Mouse (Mus musculus): Measurements from ENCODE around the gene Tmbim6. TPM values are rescaled to one million over a fixed set of nuclear protein-coding genes. Genes with fewer than 3 reads are reported as not detected.
A peak's percentile ranks its signal among the peaks of the same experiment; 100 is the strongest.

Tmbim6 gene
- 100 to 1,000 TPM; 207 to 215 TPM for total RNA-seq (2021)

DNA sequence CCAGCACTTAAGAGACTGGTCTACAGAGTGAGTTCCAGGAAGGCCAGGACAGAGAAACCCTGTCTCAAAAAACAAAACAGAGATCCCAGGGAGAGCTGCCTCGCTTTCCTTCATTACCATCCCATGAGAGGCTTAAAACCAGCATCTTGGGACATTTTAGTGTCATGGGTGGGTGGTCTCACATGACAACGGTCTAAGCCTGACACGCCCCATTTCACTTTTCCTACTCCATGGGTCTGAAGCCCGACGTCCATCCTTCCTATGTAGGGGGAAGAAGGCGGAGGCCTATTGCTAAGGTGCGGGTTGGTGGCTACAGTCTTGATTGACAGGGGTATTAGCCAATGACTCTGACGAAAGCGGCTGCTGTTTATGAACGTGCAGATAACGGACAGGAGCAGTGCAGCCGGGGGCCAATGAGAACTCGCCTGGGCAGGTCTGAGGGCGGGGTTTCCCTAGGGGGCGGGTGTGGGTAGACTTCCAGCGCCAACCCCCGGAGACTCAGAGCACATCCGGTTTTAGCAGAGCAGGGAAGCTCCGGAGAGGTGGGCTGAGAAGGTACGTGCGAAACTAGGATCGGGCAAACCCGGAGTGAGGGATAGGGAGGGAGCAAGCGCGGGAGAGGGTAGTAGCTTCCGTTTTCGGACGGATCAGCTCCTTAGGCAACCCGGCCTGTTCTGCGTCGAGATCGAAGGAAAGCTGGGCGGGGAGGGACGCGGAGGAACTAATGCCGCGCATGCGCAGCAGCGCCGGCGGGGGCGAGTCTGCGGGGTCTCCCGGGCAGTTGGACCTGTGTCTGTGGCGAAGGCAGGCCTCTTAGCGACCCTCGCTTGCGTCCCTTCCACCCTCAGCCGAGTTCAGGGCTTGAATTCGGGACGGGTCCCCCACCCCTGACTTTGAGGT lies at the start of gene Tmbim6:
Tmbim6 (plus strand) TSS at position 397 of the 900 bp plus-strand sequence.
- intact Hi-C loops (cut with DNase I), result no loop called here
- DNase-seq (ENCODE audit: low spot score), result peak; percentile 99

DNA sequence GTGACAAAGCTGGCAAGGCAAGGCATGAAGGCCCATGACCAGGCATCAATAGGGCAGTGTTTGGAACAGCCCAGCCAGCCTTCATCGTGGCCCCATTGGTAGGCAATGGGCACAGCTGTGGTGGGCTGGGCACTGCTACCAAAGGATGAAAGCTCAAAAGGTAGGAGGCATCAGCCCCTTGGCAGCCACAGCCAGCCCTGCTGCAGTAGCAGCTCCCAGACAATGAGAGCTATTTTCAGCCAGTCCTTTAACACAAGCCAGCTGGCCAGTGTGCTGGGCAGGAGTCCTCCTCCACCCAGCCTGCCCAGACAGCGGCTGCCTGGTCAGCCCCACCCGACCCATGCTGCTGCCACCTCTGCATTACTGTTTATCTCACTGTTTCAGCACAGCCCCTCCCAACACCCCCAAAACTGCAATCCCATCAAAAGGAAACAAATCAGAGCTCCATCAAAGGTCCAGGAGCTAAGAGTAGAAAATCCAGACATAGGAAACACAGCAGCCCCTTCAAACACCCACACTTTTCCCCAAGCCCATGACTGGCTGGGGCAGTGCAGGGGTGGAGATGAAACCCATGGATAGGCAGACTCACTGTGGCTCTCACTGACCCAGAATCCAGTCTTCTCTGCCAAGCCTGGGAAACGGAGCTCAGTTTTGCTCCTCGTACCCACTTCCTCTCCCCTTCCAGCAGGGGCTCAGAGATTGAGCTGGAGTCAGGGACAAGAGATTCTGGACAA lies 49.1 kb upstream of the Tmbim6 start:
- intact Hi-C loops (cut with DNase I), result loop anchor here (1.0 kb wide), 1 partner anchor 26 kb away; no protein-coding TSS in a partner anchor

DNA sequence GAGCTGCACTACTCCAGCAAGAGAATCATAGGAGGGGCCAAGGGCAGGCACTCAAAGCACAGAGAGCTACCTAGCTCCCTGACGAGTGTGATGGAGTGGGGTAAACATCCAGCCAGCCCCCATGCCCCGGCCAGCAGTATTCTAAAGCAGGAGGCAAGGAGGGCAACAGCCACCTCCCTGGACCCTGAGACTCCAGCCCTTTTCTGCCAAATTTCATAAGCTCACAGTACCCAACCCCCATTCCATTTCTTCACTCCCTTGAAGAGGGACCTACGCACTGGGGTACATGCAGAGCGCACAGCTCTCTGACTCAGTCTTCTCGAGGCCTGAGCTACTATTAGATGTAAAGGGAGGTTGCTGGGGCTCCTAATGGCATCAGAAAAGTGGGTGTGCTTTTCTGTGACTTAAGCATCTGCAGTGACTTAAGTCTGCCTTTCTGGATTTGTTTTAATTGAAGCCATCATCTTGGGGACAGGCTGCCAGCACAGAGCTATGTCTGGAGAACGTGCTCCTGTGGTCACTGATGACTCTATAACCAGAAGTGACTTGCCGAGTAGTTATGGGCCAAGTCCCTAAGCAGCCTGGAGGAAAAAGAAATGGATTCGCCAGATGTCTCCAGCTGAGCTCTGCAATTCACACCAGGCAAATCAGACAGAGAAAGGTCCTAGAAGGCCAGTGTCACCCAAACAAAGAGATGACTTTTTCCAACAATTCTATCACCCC lies 48.4 kb upstream of the Tmbim6 start:
- peak; percentile 62 for DNase-seq (ENCODE audit: low spot score)
- intact Hi-C loops (cut with DNase I), result no loop called here

More for the DNA sequence above, 49.1 kb upstream of the Tmbim6 start:
- peak; percentile 72 for DNase-seq (ENCODE audit: low spot score)

DNA sequence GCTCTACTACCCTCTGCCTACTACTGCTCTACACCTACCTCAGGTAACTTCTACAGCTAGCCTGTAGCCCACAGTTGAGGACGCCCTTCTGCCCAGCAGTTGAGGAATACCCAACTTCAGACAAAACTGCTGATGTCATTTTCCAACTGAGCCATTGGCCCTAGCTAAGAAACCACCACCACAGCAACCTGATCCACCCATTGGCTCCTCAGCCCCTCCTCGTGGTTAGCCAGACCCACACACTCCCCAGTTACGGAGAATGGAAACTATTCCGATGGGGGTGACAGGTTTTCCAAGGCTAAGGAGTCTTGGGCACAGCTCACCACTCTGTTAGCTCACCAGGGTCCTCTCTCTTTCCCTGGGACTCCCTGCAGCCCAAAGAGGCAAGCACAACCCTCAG lies 47.7 kb upstream of the Tmbim6 start:
- DNase-seq (ENCODE audit: low spot score), result no peak
- intact Hi-C loops (cut with DNase I), result no loop called here

DNA sequence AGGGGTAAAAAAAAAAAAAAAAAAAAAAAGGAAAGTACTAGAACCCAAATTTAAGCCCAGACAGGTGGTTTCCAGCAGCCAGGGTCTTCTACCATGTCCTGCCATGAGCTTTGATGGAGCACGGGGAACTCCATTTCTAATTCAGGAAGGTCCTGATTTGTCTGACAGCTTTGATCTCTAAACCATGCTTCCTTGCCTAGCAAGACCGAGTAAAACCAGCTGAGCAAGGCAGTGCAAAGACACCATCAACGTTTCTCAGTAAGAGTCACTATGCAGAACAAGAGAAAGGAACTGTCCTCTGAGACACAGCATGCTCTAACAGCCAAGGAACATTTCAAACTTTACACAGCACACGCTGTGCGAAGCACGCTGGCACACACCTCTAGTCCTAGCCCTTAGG lies 41.1 kb upstream of the Tmbim6 start:
- no peak for DNase-seq (ENCODE audit: low spot score)
- intact Hi-C loops (cut with DNase I), result no loop called here

DNA sequence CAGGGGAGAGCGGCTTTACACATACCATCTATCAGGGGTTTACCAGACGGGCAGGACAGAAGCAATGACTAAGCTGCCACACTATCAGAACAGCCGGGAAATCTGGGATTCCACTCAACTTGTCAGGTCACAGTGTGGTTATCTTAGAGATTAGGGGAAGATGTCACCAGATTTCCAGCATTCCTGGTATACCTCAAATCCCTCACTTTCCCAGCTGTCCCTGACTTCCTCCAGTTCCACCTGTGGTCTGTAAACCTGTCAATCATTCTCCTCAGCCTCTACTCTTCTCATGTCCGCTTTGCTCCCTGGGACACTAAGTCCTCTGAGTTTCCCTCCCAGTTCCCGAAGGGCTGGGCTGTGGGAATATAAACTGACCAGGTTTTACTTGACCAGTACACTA lies 40.4 kb upstream of the Tmbim6 start:
- intact Hi-C loops (cut with DNase I), result no loop called here
- no peak for DNase-seq (ENCODE audit: low spot score)

DNA sequence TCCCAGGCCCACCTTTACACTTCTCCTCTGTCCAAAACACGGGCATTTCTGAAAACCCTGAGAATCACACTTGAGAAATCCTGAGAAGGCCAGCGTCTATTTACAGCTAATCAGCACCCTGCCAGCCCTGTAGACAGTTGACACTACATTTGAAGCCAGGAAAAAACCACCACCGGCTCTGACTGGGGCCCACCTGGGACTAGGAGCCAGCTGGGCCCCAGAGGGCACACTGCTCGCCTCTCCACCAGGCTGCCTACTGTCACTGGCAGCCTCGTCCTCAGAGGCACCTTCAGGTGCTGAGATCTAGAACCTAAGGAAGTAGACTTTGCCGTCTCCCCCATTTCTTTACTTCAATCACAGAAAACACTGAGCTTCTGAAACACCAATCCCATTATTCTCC lies 37.0 kb upstream of the Tmbim6 start:
- DNase-seq (ENCODE audit: low spot score), result no peak
- intact Hi-C loops (cut with DNase I), result no loop called here

DNA sequence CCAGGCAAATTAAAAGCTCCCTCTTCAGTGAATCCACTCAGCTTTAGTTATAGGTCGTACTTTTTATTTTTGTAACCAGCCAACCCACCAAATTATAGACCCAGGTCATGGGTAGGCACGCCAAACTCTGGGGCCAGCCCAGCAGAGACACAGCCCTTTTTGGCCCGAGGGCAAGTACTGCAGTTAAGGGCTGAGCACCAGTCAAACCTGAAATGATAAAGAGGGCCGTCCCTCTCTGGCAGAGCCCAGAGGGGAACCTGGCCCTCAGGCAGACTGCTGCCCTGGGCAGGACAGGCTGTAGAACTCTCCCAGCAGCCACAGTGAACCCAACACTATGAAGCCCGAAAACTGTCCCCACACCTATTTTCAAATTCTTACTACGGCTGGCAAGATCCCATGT lies 36.2 kb upstream of the Tmbim6 start:
- intact Hi-C loops (cut with DNase I), result no loop called here
- DNase-seq (ENCODE audit: low spot score), result no peak

DNA sequence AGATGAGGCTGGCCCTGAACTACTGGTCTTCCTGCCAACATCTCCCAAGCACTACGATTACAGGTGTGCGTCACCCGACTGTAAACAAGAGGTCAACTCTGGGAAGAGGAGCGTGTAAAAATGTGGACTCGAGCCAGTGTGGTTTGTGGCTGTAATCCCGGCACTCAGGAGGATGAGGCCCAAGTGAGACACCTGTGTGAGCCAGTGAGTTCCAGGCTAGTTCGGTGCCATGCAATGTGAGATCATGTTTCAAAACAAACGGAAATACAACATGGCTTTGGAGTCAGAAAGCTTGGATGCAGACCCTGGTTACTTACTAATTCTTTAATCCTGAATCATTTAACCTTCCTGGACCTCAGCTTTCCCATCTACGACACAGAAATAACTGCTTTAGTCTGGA lies 33.7 kb upstream of the Tmbim6 start:
- intact Hi-C loops (cut with DNase I), result no loop called here
- no peak for DNase-seq (ENCODE audit: low spot score)

DNA sequence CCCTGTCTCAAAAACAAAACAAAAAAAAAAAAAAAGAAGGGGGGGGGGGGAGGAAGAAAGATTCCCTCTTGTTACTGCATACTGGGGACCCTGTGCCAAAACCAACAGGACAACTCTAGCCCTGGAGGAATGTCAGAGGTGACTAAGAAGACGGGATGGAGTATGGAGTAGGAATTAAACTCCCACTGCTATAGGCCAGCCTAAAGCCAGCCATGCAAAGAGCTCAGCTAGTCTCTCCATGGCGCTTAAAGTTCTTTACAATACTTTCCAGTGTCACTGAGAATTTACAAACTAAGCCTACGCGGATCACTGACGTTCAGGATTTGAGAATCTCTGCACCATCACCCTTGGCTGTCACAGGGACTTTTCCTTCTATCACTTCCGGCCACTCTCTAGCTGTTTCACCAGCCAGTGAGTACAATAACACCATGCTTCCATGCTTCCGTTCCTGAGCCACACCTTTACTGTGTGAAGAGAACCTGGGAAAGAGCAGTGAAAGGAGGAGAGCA lies 28.6 kb upstream of the Tmbim6 start:
- intact Hi-C loops (cut with DNase I), result no loop called here
- DNase-seq (ENCODE audit: low spot score), result no peak

DNA sequence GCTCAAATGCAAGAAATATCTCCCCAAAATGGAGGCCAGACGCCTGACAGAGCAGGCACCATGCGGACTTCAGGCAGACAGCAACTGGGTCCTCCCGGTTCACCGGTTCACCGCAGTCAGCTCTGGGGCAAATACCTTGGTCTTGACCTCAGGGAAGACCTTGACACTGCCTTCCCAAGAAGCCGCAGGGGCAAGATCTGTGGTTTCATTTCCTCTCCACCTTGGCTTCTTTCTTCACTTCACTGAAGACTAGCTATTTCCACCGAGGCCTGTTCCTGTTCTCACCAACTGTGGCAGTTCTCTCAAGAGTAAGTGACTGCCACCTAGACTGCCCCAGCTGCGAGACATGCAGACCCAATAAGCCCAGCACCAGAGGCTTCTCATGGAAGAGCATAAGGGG lies 27.8 kb upstream of the Tmbim6 start:
- DNase-seq (ENCODE audit: low spot score), result no peak
- intact Hi-C loops (cut with DNase I), result no loop called here

DNA sequence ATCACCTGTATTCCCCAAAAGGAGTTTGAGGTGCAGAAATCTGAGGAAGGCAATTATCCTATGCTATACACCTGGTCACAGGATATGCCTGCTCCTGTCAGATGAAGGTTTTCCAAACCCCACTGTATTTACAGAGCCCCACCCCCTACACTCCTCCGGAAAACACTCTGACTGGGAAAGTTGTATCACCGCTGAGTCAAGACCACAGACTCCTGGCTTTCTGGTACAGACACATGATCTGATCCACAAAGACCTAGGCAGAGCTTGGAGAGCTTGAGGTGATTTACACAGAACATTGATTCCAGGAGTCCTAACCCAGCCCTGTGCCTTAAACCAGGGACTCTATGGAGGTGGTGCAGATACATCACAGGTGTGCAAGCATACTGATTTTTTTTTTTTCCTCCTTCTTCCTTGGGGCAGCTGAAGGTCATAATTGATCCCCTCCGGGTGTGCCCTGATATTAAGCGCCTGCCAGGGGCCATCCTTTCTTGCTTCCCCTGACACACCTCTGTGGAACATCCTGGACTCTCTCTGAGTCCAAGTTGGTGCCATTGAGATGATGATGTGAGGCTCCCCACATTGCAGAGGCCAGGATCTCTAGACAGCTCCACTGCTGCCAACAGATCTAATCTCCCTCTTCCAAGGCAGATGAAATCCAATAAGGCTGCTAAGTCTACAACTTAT lies 24.0 kb upstream of the Tmbim6 start:
- intact Hi-C loops (cut with DNase I), result loop anchor here (2.0 kb wide), 1 partner anchor 22 kb away; no protein-coding TSS in a partner anchor
- DNase-seq (ENCODE audit: low spot score), result no peak

DNA sequence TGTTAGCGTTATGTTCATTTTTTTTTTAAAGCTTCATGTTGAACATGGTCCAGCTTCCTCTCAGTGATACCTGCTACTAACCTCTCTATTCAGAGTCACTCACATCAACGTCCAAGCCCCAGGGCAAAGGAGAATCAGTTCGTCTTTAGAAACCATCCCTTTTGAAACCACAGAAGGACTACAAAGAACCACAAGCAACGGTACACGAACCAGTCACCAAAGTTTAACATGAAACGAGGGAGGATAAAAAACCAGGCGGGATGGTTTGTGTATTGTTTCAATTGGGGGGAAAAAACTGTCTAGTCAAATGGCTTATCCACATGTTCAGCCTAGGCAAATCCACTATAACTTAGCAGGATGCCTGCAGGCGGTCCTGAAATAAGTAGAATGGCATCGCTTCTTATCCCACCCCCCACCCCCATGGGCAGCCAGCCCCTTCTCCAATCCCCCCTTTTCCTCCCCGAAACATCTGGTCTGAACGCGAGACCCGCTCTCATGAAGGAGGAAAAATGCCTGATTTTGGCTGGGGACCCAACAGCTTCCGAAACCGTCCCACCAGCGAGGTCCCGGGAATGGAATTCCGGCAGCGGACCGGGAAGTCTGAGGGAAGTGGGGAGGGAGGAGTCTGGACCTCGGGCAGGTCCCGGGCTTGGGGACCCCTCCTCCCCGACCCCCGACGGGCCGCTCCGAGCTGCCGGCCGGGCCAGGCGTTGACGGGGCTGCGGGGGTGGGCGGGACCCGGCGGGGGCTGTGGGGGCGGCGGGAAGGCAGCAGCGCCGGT lies 23.1 kb upstream of the Tmbim6 start:
- DNase-seq (ENCODE audit: low spot score), result peak; percentile 42
- intact Hi-C loops (cut with DNase I), result loop anchor here (1.0 to 2.0 kb wide), 3 partner anchors 23 to 52 kb away; no protein-coding TSS in a partner anchor

DNA sequence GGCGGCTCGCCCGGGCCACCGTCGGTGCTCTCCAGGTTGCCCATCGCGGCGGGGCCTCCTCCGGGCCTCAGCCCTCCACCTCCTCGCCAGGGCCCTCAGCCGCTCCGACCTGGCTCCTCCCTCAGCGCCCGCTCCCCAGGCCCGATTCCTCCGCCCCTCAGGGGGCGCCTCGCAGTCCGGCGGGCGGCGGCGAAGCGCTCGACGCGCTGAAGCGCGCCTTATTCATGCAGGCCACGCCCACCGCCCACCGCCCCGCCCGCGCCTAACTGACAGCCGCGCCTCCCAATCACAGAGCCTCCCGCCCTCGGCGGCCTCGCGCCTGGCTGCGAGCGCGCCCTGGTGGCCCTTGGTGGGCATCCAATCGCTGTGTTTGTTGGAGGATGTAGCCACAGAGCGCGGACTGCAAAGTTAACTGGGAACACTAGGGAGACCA lies 22.4 kb upstream of the Tmbim6 start, which contains the start of gene Fmnl3:
Fmnl3 (minus strand) TSS at position 224 of the 433 bp plus-strand sequence.
- DNase-seq (ENCODE audit: low spot score), result peak; percentile 92
- intact Hi-C loops (cut with DNase I), result loop anchor here (1.0 to 2.0 kb wide), 2 partner anchors 43 to 53 kb away; no protein-coding TSS in a partner anchor

DNA sequence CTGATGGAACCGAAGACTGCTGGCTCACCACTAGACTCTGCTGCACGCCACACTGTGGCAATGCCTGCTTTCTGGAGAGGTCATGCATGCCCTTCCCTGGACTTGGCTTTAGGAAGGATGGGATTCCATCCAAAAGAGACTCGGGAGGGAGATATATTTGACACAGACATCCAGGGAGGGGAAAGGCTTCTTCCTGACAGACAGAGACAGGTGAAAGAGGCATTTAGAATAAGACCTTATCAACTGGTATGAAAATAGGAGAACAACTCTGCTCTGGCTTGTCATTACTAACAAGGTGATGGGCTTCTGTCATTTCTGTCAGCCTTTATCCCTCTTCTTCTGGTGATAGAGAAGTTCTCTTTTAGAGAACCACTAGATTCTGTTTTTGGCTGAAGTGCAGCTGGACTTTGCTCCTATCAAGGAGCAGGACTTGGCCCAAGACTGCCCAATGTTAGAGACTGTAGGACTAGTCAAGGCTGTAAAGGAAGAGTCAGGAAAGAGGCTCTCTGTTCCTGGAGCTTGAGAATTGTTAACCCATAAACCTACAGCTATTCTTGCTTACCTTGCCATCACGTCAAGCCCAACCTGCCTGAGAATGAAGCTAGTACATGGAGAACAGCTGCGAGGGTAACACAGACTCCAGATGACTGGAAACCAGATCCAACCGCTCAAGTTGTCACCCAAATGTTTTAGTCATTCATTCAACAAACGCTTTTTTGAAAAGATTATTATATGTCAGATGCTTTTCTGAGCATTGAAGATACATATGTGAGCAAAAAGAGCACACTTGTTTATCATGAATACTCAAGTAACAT lies 20.9 kb upstream of the Tmbim6 start:
- intact Hi-C loops (cut with DNase I), result loop anchor here (2.0 kb wide), 1 partner anchor 45 kb away; no protein-coding TSS in a partner anchor
- no peak for DNase-seq (ENCODE audit: low spot score)

DNA sequence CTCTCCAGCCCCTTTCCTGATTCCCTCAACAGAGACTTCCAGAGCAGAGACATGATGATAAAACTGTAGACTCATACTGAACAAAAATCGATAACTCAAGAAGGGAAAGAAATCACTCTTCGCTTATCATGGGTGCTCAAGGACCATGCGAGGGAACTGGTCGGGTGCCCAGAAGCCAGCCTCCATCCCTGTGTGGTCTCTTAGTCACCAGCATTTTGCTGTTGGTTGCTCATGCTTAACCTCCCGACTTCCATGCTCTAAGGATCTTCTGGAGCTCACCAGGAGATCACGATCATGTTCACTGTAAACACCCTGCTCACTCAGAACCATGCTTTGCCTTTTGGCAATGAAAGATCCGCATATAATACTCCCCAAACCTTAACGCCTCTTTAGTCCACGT lies 19.9 kb upstream of the Tmbim6 start:
- no peak for DNase-seq (ENCODE audit: low spot score)
- intact Hi-C loops (cut with DNase I), result no loop called here

DNA sequence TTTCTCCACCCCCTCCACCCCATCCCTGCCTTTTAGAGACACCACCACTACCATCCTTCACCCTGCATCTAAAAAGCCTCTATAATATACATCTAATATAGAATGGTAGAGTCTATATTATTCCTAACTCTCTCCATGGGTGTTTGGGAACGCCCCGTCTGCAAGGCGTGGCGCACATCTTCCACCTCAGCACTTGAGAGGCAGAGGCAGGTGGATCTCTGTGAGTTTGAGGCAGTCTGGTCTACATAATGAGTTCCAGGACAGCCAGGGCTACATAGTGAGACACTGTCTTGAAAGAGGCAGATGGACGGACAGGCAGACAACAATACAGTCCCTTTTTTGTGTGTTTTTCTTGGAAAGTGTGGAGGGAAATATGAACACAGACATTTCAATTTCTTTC lies 17.6 kb upstream of the Tmbim6 start:
- intact Hi-C loops (cut with DNase I), result no loop called here
- DNase-seq (ENCODE audit: low spot score), result no peak

DNA sequence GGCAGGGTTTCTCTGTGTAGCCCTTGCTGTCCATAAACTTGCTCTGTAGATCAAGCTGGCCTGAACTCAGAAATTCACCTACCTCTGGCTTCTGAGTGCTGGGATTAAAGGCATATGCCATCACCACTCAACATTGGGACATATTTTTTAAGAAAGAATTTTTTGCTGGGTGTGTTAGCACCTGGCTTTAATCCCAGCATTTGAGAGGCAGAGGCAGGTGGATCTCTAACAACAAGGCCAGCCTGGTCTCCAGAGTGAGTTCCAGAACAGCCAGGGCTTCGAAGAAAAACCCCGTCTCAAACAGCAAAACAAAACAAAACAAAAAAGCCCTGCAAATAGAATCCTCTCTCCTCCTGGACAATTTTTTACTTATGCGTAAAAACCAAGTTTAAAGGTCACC lies 17.1 kb upstream of the Tmbim6 start:
- no peak for DNase-seq (ENCODE audit: low spot score)
- intact Hi-C loops (cut with DNase I), result no loop called here

All from heart, postnatal 25 days (tissue).